16 mouse cellular contexts compared by ENCODE assay signal in the genomic region with DNA sequence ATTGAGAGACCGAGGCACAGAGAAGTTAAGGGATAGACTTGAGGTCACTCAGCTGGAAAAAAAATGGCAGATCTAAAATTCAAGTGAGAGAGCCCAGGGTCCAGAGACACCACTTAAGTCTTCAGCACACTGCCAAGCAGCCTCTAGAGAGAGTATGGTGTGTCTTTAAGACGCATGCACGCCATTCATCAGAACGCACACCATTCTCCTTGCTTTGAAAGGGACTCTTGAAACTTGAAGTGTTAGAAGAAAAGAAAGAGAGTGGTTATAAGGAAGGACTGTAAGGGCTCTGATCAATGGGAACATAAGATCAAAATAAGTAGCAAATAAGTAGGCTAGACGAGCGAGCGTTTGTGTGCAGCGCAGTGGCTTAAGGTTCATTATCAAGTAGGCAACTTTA.
"Had no signal": no experiment of that assay in that cellular context is flagged by ENCODE, and none has a peak within 500 bp of the region (broad histone marks: within the 10 kb centered on the region; RNA-seq: fewer than 3 reads in every experiment).

No protein-coding gene starts in this region.

- H3K27ac ChIP-seq: macrophage; midbrain, embryonic 15.5 days; neural tube, embryonic 12.5 days; stomach, embryonic 15.5 days; stomach, postnatal 0 days had no signal

- H3K4me1 ChIP-seq: megakaryocyte, embryonic 14.5 days; neural tube, embryonic 12.5 days; stomach, embryonic 15.5 days had no signal

- H3K4me2 ChIP-seq: lung, embryonic 15.5 days; midbrain, embryonic 11.5 days; midbrain, embryonic 15.5 days; neural tube, embryonic 12.5 days; stomach, embryonic 15.5 days had no signal

- ATAC-seq: lung, postnatal 0 days; midbrain, embryonic 15.5 days had no signal

- H3K4me3 ChIP-seq: lung, embryonic 15.5 days; megakaryocyte, embryonic 14.5 days; midbrain, embryonic 15.5 days; neural tube, embryonic 12.5 days; stomach, embryonic 15.5 days had no signal

- H3K9me3 ChIP-seq: lung, embryonic 15.5 days; midbrain, embryonic 15.5 days; neural tube, embryonic 12.5 days; stomach, embryonic 15.5 days had no signal

- DNase-seq: lung, adult 2 months; lung, postnatal 14 days; lung, postnatal 36 days; right cerebral cortex, postnatal 14 days; thymus, adult 2 months; thymus, postnatal 25 days; thymus, postnatal 4 days had no signal

- H3K9ac ChIP-seq: lung, embryonic 15.5 days; midbrain, embryonic 15.5 days; neural tube, embryonic 12.5 days; stomach, embryonic 15.5 days had no signal

- H3K36me3 ChIP-seq: lung, embryonic 15.5 days; midbrain, embryonic 15.5 days; neural tube, embryonic 12.5 days; stomach, embryonic 15.5 days had no signal

- H3K27me3 ChIP-seq: lung, embryonic 15.5 days; midbrain, embryonic 15.5 days; neural tube, embryonic 12.5 days; stomach, embryonic 15.5 days had no signal
